Mouse (Mus musculus): ENCODE data around the gene Kif27. TPM values are rescaled to one million over a fixed set of nuclear protein-coding genes. Genes with fewer than 3 reads are reported as not detected.
"Not testable (repeated sequence)": the region's sequence is repeated elsewhere in the genome, so short reads cannot be mapped to it uniquely, and the experiment has no call there.

The Kif27 gene
- total and polyA plus RNA-seq, 2 experiments: under 0.01 TPM; not detected in 1

DNA sequence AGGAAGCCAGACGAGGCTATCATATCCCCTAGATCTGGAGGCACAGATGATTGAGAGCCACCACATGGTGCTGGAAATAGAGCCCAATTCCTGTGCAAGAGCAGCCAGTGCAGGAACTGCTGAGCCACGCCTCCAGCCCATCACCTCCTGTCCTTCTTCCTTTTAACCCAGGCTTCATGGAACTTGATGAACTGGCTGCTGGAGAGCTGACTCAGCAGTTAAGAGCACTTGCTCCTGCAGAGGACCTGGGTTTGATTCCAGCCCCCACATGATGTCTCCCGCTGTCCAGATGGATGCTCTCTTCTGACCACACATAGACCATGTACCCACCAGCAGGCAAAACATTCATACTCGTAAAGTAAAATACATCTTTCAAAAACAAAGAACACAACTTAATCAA is 9.9 kb upstream of the Kif27 start:
- TF ChIP-seq CTCF (IDR thresholded peaks at IDR 0.05; ENCODE audit: low read depth, low read length): no peak
- TF ChIP-seq POLR2A (IDR thresholded peaks at IDR 0.05; ENCODE audit: extremely low read depth, insufficient read depth, low read length): no peak
- H3K27me3 ChIP-seq (ENCODE audit: control insufficient read depth, insufficient read depth, low read length): no peaks in the 10 kb centered on the region
- DNase-seq (ENCODE audit: extremely low read depth, low read depth, low spot score): no peak
- no peak overlapping the region for H3K4me3 ChIP-seq (ENCODE audit: insufficient read depth, low read depth, low read length)
- H3K9ac ChIP-seq (ENCODE audit: low read depth, low read length): no peak overlapping the region
- H3K27ac ChIP-seq (replicated peaks; ENCODE audit: insufficient read depth, low read depth, low read length): no peak overlapping the region
- no peaks in the 10 kb centered on the region for H3K79me2 ChIP-seq (ENCODE audit: control insufficient read depth, insufficient read depth, low read length)
- H3K4me1 ChIP-seq (ENCODE audit: control insufficient read depth, insufficient read depth, low read length): no peaks in the 10 kb centered on the region
- 82% methylated on average over 4 of the region's 4 CpGs for WGBS
- no peaks in the 10 kb centered on the region for H3K36me3 ChIP-seq (ENCODE audit: control insufficient read depth, insufficient read depth, low read length)

DNA sequence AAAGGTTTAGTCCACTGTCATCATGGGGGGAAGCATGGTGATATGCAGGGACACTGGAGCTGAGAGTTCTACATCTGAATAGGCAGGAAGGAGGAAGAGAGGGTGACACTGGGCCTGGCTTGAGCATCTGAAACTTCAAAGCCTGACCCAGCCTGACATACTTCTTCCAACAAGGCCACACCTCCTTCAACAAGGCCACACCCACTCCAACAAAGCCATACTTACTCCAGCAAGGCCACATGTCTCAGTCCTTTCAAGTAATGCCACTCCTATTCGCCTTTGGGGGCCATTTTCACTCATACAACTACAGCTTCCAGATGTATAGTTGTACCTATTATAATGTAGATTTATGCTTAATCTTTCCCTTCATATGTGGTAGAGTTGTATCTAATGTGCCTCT is 8.7 kb upstream of the Kif27 start:
- Histone ChIP-seq H3K27ac (replicated peaks; ENCODE audit: insufficient read depth, low read depth, low read length) (no peak overlapping the region), H3K27me3 (ENCODE audit: control insufficient read depth, insufficient read depth, low read length) (no peaks in the 10 kb centered on the region), H3K36me3 (ENCODE audit: control insufficient read depth, insufficient read depth, low read length) (no peaks in the 10 kb centered on the region), H3K9ac (ENCODE audit: low read depth, low read length) (no peak overlapping the region), H3K79me2 (ENCODE audit: control insufficient read depth, insufficient read depth, low read length) (no peaks in the 10 kb centered on the region), H3K4me3 (ENCODE audit: insufficient read depth, low read depth, low read length) (no peak overlapping the region), H3K4me1 (ENCODE audit: control insufficient read depth, insufficient read depth, low read length) (no peaks in the 10 kb centered on the region)
- TF ChIP-seq CTCF (IDR thresholded peaks at IDR 0.05; ENCODE audit: low read depth, low read length): no peak
- no peak for TF ChIP-seq POLR2A (IDR thresholded peaks at IDR 0.05; ENCODE audit: extremely low read depth, insufficient read depth, low read length)
- WGBS: 74% methylated on average over 1 of the region's 1 CpGs
- DNase-seq (ENCODE audit: extremely low read depth, low read depth, low spot score): no peak

DNA sequence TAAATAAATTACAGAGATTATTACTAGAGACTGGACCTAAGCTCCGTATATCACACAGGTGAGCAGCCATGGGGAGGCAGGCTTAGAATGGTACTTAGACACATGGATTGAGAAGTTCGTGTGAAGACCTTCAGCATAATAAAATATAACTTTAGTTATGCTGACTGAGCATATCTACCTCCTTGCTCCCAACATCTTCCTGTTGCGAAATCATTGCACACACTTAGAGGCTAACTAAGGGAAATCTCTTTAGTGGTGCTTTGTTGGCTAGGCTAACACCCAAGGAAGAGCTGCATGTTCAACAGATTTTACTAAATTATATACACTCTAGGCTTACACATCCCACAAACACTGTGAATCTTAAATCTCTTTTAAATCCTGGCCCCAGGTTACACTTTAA is 7.5 kb upstream of the Kif27 start:
- Histone ChIP-seq H3K4me3 (ENCODE audit: insufficient read depth, low read depth, low read length) (no peak overlapping the region), H3K4me1 (ENCODE audit: control insufficient read depth, insufficient read depth, low read length) (no peaks in the 10 kb centered on the region), H3K36me3 (ENCODE audit: control insufficient read depth, insufficient read depth, low read length) (no peaks in the 10 kb centered on the region), H3K9ac (ENCODE audit: low read depth, low read length) (no peak overlapping the region), H3K27ac (replicated peaks; ENCODE audit: insufficient read depth, low read depth, low read length) (no peak overlapping the region), H3K79me2 (ENCODE audit: control insufficient read depth, insufficient read depth, low read length) (no peaks in the 10 kb centered on the region), H3K27me3 (ENCODE audit: control insufficient read depth, insufficient read depth, low read length) (no peaks in the 10 kb centered on the region)
- TF ChIP-seq POLR2A (IDR thresholded peaks at IDR 0.05; ENCODE audit: extremely low read depth, insufficient read depth, low read length) (no peak), CTCF (IDR thresholded peaks at IDR 0.05; ENCODE audit: low read depth, low read length) (no peak)
- 81% methylated on average over 3 of the region's 3 CpGs for WGBS
- DNase-seq (ENCODE audit: extremely low read depth, low read depth, low spot score): no peak

DNA sequence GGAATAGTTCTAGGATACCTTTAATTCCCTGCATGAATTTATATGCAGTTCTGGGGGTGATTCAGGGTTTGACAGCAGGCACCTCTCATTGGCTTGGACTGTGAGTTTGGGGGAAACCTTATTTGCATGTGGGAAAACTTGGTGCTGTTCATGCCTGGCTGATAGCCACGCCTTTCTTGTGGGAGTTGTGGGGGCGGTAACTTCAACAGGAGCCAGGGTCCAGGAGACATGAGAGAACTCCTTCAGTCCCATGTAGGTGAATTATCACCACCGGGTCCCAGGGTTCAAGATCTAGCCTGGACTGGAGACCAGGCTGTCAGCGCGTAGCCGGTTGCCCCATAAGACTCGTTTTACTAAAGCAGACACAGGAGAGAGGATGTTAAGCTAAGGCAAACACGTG is 6.3 kb upstream of the Kif27 start:
- H3K4me1 ChIP-seq (ENCODE audit: control insufficient read depth, insufficient read depth, low read length); H3K27ac ChIP-seq (replicated peaks; ENCODE audit: insufficient read depth, low read depth, low read length); H3K4me3 ChIP-seq (ENCODE audit: insufficient read depth, low read depth, low read length); H3K9ac ChIP-seq (ENCODE audit: low read depth, low read length); H3K79me2 ChIP-seq (ENCODE audit: control insufficient read depth, insufficient read depth, low read length); H3K27me3 ChIP-seq (ENCODE audit: control insufficient read depth, insufficient read depth, low read length); H3K36me3 ChIP-seq (ENCODE audit: control insufficient read depth, insufficient read depth, low read length); DNase-seq (ENCODE audit: extremely low read depth, low read depth, low spot score): not testable (repeated sequence)
- 86% methylated on average over 8 of the region's 8 CpGs for WGBS

DNA sequence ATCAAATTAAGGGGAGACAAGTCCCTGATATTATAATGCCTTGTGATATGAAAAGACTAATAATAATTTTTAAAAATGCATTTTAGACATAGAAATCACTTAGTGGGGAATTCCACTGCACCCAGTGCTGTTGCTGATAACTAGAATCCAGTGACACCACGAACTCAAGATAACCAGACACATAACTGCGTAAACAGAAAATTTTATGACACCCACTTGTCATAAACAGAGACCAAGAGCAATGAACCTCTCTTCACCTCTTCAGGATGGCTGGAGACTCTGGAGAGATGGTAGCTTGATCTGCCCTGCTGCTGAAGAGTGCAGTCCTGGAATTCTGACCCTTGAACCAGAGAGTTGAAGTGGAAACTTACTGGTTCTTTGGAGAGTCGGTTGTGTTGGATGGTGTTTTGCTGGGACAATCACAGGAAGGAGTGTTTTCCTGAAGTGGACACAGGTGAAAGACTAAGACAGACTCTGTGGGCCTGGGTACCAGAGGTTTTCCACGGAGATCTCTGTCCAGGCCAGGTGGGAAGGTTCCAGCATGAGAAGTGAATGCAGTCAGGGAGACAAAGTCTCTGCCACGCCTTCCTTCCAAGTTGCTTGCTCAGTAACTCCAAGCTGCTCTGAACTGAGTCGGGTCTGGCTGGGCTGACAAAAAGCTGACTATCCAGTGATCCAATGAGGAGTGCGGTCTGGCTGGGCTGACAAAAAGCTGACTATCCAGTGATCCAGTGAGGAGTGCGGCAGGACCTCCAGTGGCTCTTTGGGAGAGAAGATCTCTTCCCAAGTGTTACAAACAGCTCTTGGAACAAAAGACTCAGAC is 5.6 kb upstream of the Kif27 start:
- H3K27ac ChIP-seq (replicated peaks; ENCODE audit: insufficient read depth, low read depth, low read length): no peak overlapping the region
- WGBS: 73% methylated on average over 8 of the region's 8 CpGs
- DNase-seq (ENCODE audit: extremely low read depth, low read depth, low spot score): no peak

DNA sequence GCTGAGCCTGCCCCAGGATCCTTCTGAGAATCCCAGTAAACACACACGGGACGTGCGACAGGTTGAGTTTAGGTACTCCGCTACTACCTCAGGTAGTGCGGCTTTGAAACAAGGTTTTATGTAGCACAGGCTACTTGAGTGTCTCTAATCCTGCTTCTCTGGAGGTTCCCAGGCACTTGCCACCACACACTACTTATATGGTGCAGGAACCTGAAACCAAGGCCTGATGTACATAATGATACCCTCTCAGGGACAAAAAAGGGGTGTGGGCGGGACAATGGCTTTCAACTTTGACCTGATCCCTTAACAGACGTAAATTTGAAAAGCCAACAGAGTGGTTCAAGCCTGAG is 357 bp upstream of the Kif27 start:
- Histone ChIP-seq H3K79me2 (ENCODE audit: control insufficient read depth, insufficient read depth, low read length) (no peaks in the 10 kb centered on the region), H3K27me3 (ENCODE audit: control insufficient read depth, insufficient read depth, low read length) (no peaks in the 10 kb centered on the region), H3K27ac (replicated peaks; ENCODE audit: insufficient read depth, low read depth, low read length) (no peak overlapping the region), H3K4me1 (ENCODE audit: control insufficient read depth, insufficient read depth, low read length) (no peaks in the 10 kb centered on the region), H3K4me3 (ENCODE audit: insufficient read depth, low read depth, low read length) (peak overlapping the region; percentile 33; the same call in 1 of the 2 replicates), H3K9ac (ENCODE audit: low read depth, low read length) (peak overlapping the region; percentile 33; the same call in 1 of the 2 replicates), H3K36me3 (ENCODE audit: control insufficient read depth, insufficient read depth, low read length) (no peaks in the 10 kb centered on the region)
- no peak for DNase-seq (ENCODE audit: extremely low read depth, low read depth, low spot score)
- 7% methylated on average over 7 of the region's 7 CpGs for WGBS
- no peak for TF ChIP-seq CTCF (IDR thresholded peaks at IDR 0.05; ENCODE audit: low read depth, low read length)
- TF ChIP-seq POLR2A (IDR thresholded peaks at IDR 0.05; ENCODE audit: extremely low read depth, insufficient read depth, low read length): no peak

More for the DNA sequence above, 5.6 kb upstream of the Kif27 start:
- Histone ChIP-seq H3K4me1 (ENCODE audit: control insufficient read depth, insufficient read depth, low read length) (no peaks in the 10 kb centered on the region), H3K79me2 (ENCODE audit: control insufficient read depth, insufficient read depth, low read length) (no peaks in the 10 kb centered on the region), H3K27me3 (ENCODE audit: control insufficient read depth, insufficient read depth, low read length) (no peaks in the 10 kb centered on the region), H3K9ac (ENCODE audit: low read depth, low read length) (no peak overlapping the region), H3K4me3 (ENCODE audit: insufficient read depth, low read depth, low read length) (no peak overlapping the region), H3K36me3 (ENCODE audit: control insufficient read depth, insufficient read depth, low read length) (no peaks in the 10 kb centered on the region)
- TF ChIP-seq CTCF (IDR thresholded peaks at IDR 0.05; ENCODE audit: low read depth, low read length) (no peak), POLR2A (IDR thresholded peaks at IDR 0.05; ENCODE audit: extremely low read depth, insufficient read depth, low read length) (no peak)
